Mouse (Mus musculus) hindbrain, embryonic 14.5 days (tissue): ENCODE measurements at regions not wholly inside any gene's neighbourhood (a gene's known extent, or its start where the extent isn't known, plus 50 kb on each side); places are given as distances from the start of the nearest gene placed in this dataset.

Source experiments
- ATAC-seq: fragments of 200-750 bp; cut with Nextera tagmentation; 2 replicates; pipeline ENCODE4 v1.8.0; 2017; ENCODE audit warnings: moderate number of reproducible peaks, mild to moderate bottlenecking, moderate TSS enrichment, moderate library complexity; ENCODE audit not compliant: low FRiP score
- DNase-seq: peaks from one replicate; pipeline ENCODE4 v3.0.0-alpha.2; 2015; ENCODE audit warnings: low spot score
- H3K27ac ChIP-seq: fragments of 300-500 bp; sonication (generic); 2 replicates; pipeline ENCODE4 v1.5.1; 2014; ENCODE audit warnings: mild to moderate bottlenecking, moderate library complexity
- H3K27me3 ChIP-seq: fragments of 300-500 bp; sonication (generic); 2 replicates; pipeline ENCODE4 v1.6.1; 2014; ENCODE audit warnings: mild to moderate bottlenecking, low read length, mixed read lengths; ENCODE audit not compliant: control insufficient read depth, insufficient read depth
- H3K36me3 ChIP-seq: fragments of 300-500 bp; sonication (generic); replicated peaks from 2 replicates; pipeline ENCODE4 v1.6.1; 2014; ENCODE audit not compliant: control insufficient read depth, insufficient read depth
- H3K4me1 ChIP-seq: fragments of 300-500 bp; sonication (generic); replicated peaks from 2 replicates; pipeline ENCODE4 v1.6.1; 2014; ENCODE audit warnings: antibody characterized with exemption, low read length, mixed read lengths; ENCODE audit not compliant: control insufficient read depth, insufficient read depth
- H3K4me2 ChIP-seq: fragments of 300-500 bp; sonication (generic); replicated peaks from 2 replicates; pipeline ENCODE4 v1.6.1; 2014; ENCODE audit warnings: mild to moderate bottlenecking, moderate library complexity
- H3K4me3 ChIP-seq: fragments of 300-500 bp; sonication (generic); replicated peaks from 2 replicates; pipeline ENCODE4 v1.5.1; 2014; ENCODE audit warnings: mild to moderate bottlenecking, low read length
- H3K9ac ChIP-seq: fragments of 300-500 bp; sonication (generic); 2 replicates; pipeline ENCODE4 v1.6.1; 2014
- H3K9me3 ChIP-seq: fragments of 300-500 bp; sonication (generic); 2 replicates; pipeline ENCODE4 v1.6.1; 2016; ENCODE audit warnings: low read length; ENCODE audit not compliant: control insufficient read depth
- WGBS: fragments of 180-500 bp; shearing (Covaris S2); extraction: QIAGEN DNeasy Blood & Tissue Kit; methylation state at CpG from one replicate; pipeline ENCODE4 v1.1.7; 2014; 5-methylcytosine and 5-hydroxymethylcytosine counted together

- no peak for ATAC-seq
- no peak for DNase-seq
Observed at GRCm38 (mm10) chr17:67458851-67459421, 104.7 kb upstream of the Ptprm start.

DNA sequence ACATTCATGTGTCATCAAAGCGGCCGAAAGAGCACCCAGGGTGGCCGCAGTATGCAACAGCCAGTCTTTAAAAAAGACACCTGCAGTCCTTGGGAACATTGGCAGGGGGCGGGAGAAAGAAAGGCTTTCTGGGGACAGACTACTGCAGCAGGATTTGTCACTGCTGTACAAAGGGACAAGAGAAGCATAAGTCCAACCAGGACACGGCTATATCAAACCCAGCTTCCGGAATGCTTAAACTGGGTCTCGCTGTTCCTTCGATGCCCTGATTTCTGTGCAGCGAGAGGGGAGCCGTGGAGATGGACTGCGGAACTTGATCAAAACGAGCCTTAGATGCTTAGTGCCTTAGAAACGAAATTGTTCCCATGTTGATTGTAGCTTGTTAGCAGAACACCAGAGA is 97.7 kb upstream of the Ptprm start:
- Histone ChIP-seq H3K4me2 (no peak overlapping the region), H3K4me3 (no peak overlapping the region), H3K4me1 (no peaks in the 10 kb centered on the region), H3K27me3 (no peaks in the 10 kb centered on the region), H3K9me3 (no peaks in the 10 kb centered on the region), H3K9ac (no peak overlapping the region), H3K36me3 (no peaks in the 10 kb centered on the region), H3K27ac (no peak overlapping the region)
- DNase-seq: no peak
- 78% methylated on average over 13 of the region's 13 CpGs for WGBS
- ATAC-seq: no peak

More at GRCm38 (mm10) chr17:67458851-67459421, 104.7 kb upstream of the Ptprm start:
- Histone ChIP-seq H3K27me3 (no peaks in the 10 kb centered on the region), H3K4me3 (no peak overlapping the region), H3K9me3 (no peaks in the 10 kb centered on the region), H3K27ac (no peak overlapping the region), H3K36me3 (no peaks in the 10 kb centered on the region), H3K9ac (no peak overlapping the region), H3K4me2 (no peak overlapping the region), H3K4me1 (no peaks in the 10 kb centered on the region)
- 82% methylated on average over 4 of the region's 4 CpGs for WGBS

DNA sequence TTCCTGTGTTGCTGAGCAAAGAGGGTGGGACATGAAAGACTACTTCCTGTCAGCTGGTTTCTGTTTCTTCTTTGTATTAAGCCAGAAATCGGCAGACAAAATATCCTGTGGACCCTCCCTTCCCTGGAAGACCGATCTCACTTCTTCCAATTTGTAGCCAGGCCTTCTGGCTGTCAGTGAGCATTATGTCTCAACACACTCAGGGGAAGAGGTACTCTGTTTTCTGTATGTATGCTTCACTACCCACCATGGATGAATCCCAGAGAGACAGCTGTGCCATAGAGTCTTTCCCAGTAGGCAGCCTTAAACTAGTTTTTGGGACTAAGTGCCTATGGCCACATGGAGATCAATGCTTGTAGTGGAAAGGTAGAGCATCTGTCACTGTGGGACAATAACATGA is 96.8 kb upstream of the Ptprm start:
- 82% methylated on average over 2 of the region's 2 CpGs for WGBS
- Histone ChIP-seq H3K4me1 (no peaks in the 10 kb centered on the region), H3K9ac (no peak overlapping the region), H3K27ac (no peak overlapping the region), H3K4me2 (no peak overlapping the region), H3K4me3 (no peak overlapping the region), H3K36me3 (no peaks in the 10 kb centered on the region), H3K9me3 (no peaks in the 10 kb centered on the region), H3K27me3 (no peaks in the 10 kb centered on the region)
- no peak for ATAC-seq
- no peak for DNase-seq

GRCm38 (mm10) chr17:67450021-67450420 is 95.8 kb upstream of the Ptprm start:
- Histone ChIP-seq H3K4me3 (no peak overlapping the region), H3K9ac (no peak overlapping the region), H3K27ac (no peak overlapping the region), H3K4me2 (no peak overlapping the region), H3K27me3 (no peaks in the 10 kb centered on the region), H3K36me3 (no peaks in the 10 kb centered on the region), H3K9me3 (no peaks in the 10 kb centered on the region), H3K4me1 (no peaks in the 10 kb centered on the region)
- ATAC-seq (no peak), DNase-seq (no peak)
- WGBS: 82% methylated on average over 5 of the region's 5 CpGs

DNA sequence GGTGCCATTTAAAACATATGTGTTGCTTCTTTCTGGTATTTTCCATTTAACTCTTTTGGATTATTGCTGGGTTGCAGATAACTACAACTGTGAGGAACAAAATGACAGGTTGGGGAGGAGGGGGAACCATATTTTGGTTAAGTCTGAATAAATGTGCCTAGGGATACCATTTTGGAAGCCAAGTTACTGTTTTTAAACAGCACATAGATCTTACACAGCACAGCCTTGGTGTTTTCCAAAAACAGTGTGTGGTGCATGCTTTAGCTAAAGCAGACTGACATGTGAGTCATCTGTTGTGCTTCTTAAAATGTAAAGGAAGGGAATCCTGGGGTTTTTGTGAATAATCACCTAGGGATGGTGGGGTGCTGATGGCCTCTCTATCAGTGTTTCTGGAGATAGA is 91.7 kb upstream of the Ptprm start:
- ATAC-seq: no peak
- Histone ChIP-seq H3K4me3 (no peak overlapping the region), H3K36me3 (no peaks in the 10 kb centered on the region), H3K4me2 (no peak overlapping the region), H3K27ac (no peak overlapping the region), H3K4me1 (no peaks in the 10 kb centered on the region), H3K9ac (no peak overlapping the region), H3K27me3 (no peaks in the 10 kb centered on the region), H3K9me3 (peaks cover 7% of the 10 kb centered on the region; the same call in 1 of the 2 replicates)
- DNase-seq: no peak

GRCm38 (mm10) chr17:67440961-67441360 is 86.7 kb upstream of the Ptprm start:
- H3K4me1 ChIP-seq: no peaks in the 10 kb centered on the region
- DNase-seq: no peak
- no peak overlapping the region for H3K27ac ChIP-seq
- H3K27me3 ChIP-seq: no peaks in the 10 kb centered on the region
- no peaks in the 10 kb centered on the region for H3K36me3 ChIP-seq
- 77% methylated on average over 2 of the region's 2 CpGs for whole genome bisulfite sequencing
- peaks cover 7% of the 10 kb centered on the region; the same call in 1 of the 2 replicates for H3K9me3 ChIP-seq
- H3K9ac ChIP-seq: no peak overlapping the region
- H3K4me3 ChIP-seq: no peak overlapping the region
- ATAC-seq: no peak
- no peak overlapping the region for H3K4me2 ChIP-seq

GRCm38 (mm10) chr17:67419956-67420711 is 65.9 kb upstream of the Ptprm start:
- Histone ChIP-seq H3K9ac (no peak overlapping the region), H3K4me3 (no peak overlapping the region), H3K9me3 (no peaks in the 10 kb centered on the region), H3K36me3 (no peaks in the 10 kb centered on the region), H3K27ac (no peak overlapping the region), H3K4me2 (no peak overlapping the region), H3K27me3 (no peaks in the 10 kb centered on the region), H3K4me1 (no peaks in the 10 kb centered on the region)
- DNase-seq (no peak), ATAC-seq (no peak)
- 93% methylated on average over 4 of the region's 4 CpGs for WGBS

- Histone ChIP-seq H3K9me3 (no peaks in the 10 kb centered on the region), H3K27ac (no peak overlapping the region), H3K4me3 (no peak overlapping the region), H3K36me3 (no peaks in the 10 kb centered on the region), H3K27me3 (no peaks in the 10 kb centered on the region), H3K4me2 (no peak overlapping the region), H3K4me1 (no peaks in the 10 kb centered on the region), H3K9ac (no peak overlapping the region)
- 93% methylated on average over 8 of the region's 8 CpGs for WGBS
- ATAC-seq: no peak
- no peak for DNase-seq
Observed at GRCm38 (mm10) chr17:67412546-67413250, 58.4 kb upstream of the Ptprm start.

- 92% methylated on average over 2 of the region's 2 CpGs for WGBS
- DNase-seq (no peak), ATAC-seq (no peak)
- H3K4me3 ChIP-seq: no peak overlapping the region
- no peak overlapping the region for H3K9ac ChIP-seq
- no peaks in the 10 kb centered on the region for H3K4me1 ChIP-seq
- no peaks in the 10 kb centered on the region for H3K9me3 ChIP-seq
- no peaks in the 10 kb centered on the region for H3K36me3 ChIP-seq
- H3K27me3 ChIP-seq: no peaks in the 10 kb centered on the region
- H3K4me2 ChIP-seq: no peak overlapping the region
- H3K27ac ChIP-seq: no peak overlapping the region
Observed at GRCm38 (mm10) chr17:67409911-67410310, 55.7 kb upstream of the Ptprm start.
